Mouse (Mus musculus): ENCODE data around the gene B430305J03Rik. TPM values are rescaled to one million over a fixed set of nuclear protein-coding genes. Genes with fewer than 3 reads are reported as not detected.

Gene B430305J03Rik
- total RNA-seq, 1 experiment = 3.2 TPM

GRCm38 (mm10) chr3:61361338-61361737 is 4.4 kb downstream of the B430305J03Rik start, which contains the start of gene Rap2b:
Gene Rap2b, plus strand, starts transcription at chr3:61361638.
- no peak within 1 kb of the TSS; the same call in 1 of the 2 replicates for H3K9ac ChIP-seq (ENCODE audit: insufficient read depth, low read depth, low read length, poor library complexity, severe bottlenecking)
- H3K4me3 ChIP-seq (ENCODE audit: insufficient read depth in 1 of 2, low read depth in 1 of 2, low read length in 2 of 2, poor library complexity in 1 of 2, severe bottlenecking in 1 of 2) = peak within 1 kb of the TSS in 1 of 2 experiments; percentile 70; a peak in 3 of 4 replicates
- no peak for DNase-seq (ENCODE audit: low read depth, low spot score)
- H3K9me3 ChIP-seq (ENCODE audit: control insufficient read depth, insufficient read depth, low read depth, low read length) = no peaks in the 10 kb centered on the region
- in situ Hi-C loops (cut with MboI; ENCODE audit: low sequenced_read_pairs in 2 of 2, unreplicated experiment in 2 of 2) = no loop called here
- no peaks in the 10 kb centered on the region for H3K36me3 ChIP-seq (ENCODE audit: control insufficient read depth, insufficient read depth, low read length, poor library complexity, severe bottlenecking)
- TF ChIP-seq HCFC1 (IDR thresholded peaks at IDR 0.05; ENCODE audit: borderline replicate concordance, insufficient read depth, low read length) = no peak
- no peak for TF ChIP-seq MAFK (IDR thresholded peaks at IDR 0.05; ENCODE audit: insufficient read depth, low read depth, low read length)
- no peak for TF ChIP-seq ZNF384 (IDR thresholded peaks at IDR 0.05; ENCODE audit: low read depth, low read length)
- TF ChIP-seq CHD2 (IDR thresholded peaks at IDR 0.05; ENCODE audit: low read depth, low read length) = no peak
- TF ChIP-seq ZC3H11A (IDR thresholded peaks at IDR 0.05; ENCODE audit: borderline replicate concordance, low read depth, low read length) = no peak
- peaks cover 0 to 2% of the 10 kb centered on the region in 2 experiments; a peak in 1 of 4 replicates for H3K4me1 ChIP-seq (ENCODE audit: control insufficient read depth in 2 of 2, insufficient read depth in 2 of 2, low read length in 2 of 2, poor library complexity in 1 of 2)
- peak within 1 kb of the TSS; percentile 93; the same call in 1 of the 2 replicates for H3K27ac ChIP-seq (ENCODE audit: insufficient read depth, low read depth, low read length, poor library complexity, severe bottlenecking)

- no peak for DNase-seq (ENCODE audit: low read depth, low spot score)
- no peak for TF ChIP-seq ZC3H11A (IDR thresholded peaks at IDR 0.05; ENCODE audit: borderline replicate concordance, low read depth, low read length)
- no peak for TF ChIP-seq CHD2 (IDR thresholded peaks at IDR 0.05; ENCODE audit: low read depth, low read length)
- TF ChIP-seq HCFC1 (IDR thresholded peaks at IDR 0.05; ENCODE audit: borderline replicate concordance, insufficient read depth, low read length) = no peak
- no peak for TF ChIP-seq MAFK (IDR thresholded peaks at IDR 0.05; ENCODE audit: insufficient read depth, low read depth, low read length)
- TF ChIP-seq ZNF384 (IDR thresholded peaks at IDR 0.05; ENCODE audit: low read depth, low read length) = no peak
- Histone ChIP-seq H3K4me3 (ENCODE audit: insufficient read depth in 1 of 2, low read depth in 1 of 2, low read length in 2 of 2, poor library complexity in 1 of 2, severe bottlenecking in 1 of 2) (no peak overlapping the region), H3K9ac (ENCODE audit: insufficient read depth, low read depth, low read length, poor library complexity, severe bottlenecking) (no peak overlapping the region), H3K4me1 (ENCODE audit: control insufficient read depth in 2 of 2, insufficient read depth in 2 of 2, low read length in 2 of 2, poor library complexity in 1 of 2) (peaks cover 0 to 2% of the 10 kb centered on the region in 2 experiments; a peak in 1 of 4 replicates), H3K27ac (ENCODE audit: insufficient read depth, low read depth, low read length, poor library complexity, severe bottlenecking) (no peak overlapping the region), H3K36me3 (ENCODE audit: control insufficient read depth, insufficient read depth, low read length, poor library complexity, severe bottlenecking) (no peaks in the 10 kb centered on the region), H3K9me3 (ENCODE audit: control insufficient read depth, insufficient read depth, low read depth, low read length) (no peaks in the 10 kb centered on the region)
- in situ Hi-C loops (cut with MboI; ENCODE audit: low sequenced_read_pairs in 2 of 2, unreplicated experiment in 2 of 2) = no loop called here
Observed at GRCm38 (mm10) chr3:61358756-61359293, 6.9 kb downstream of the B430305J03Rik start.

GRCm38 (mm10) chr3:61358107-61358506 is 7.6 kb downstream of the B430305J03Rik start:
- Histone ChIP-seq H3K9ac (ENCODE audit: insufficient read depth, low read depth, low read length, poor library complexity, severe bottlenecking) (no peak overlapping the region), H3K36me3 (ENCODE audit: control insufficient read depth, insufficient read depth, low read length, poor library complexity, severe bottlenecking) (no peaks in the 10 kb centered on the region), H3K4me3 (ENCODE audit: insufficient read depth in 1 of 2, low read depth in 1 of 2, low read length in 2 of 2, poor library complexity in 1 of 2, severe bottlenecking in 1 of 2) (no peak overlapping the region), H3K9me3 (ENCODE audit: control insufficient read depth, insufficient read depth, low read depth, low read length) (no peaks in the 10 kb centered on the region), H3K4me1 (ENCODE audit: control insufficient read depth in 2 of 2, insufficient read depth in 2 of 2, low read length in 2 of 2, poor library complexity in 1 of 2) (peaks cover 0 to 2% of the 10 kb centered on the region in 2 experiments; a peak in 1 of 4 replicates), H3K27ac (ENCODE audit: insufficient read depth, low read depth, low read length, poor library complexity, severe bottlenecking) (no peak overlapping the region)
- DNase-seq (ENCODE audit: low read depth, low spot score) = no peak
- in situ Hi-C loops (cut with MboI; ENCODE audit: low sequenced_read_pairs in 2 of 2, unreplicated experiment in 2 of 2) = no loop called here
- no peak for TF ChIP-seq CHD2 (IDR thresholded peaks at IDR 0.05; ENCODE audit: low read depth, low read length)
- no peak for TF ChIP-seq ZC3H11A (IDR thresholded peaks at IDR 0.05; ENCODE audit: borderline replicate concordance, low read depth, low read length)
- TF ChIP-seq HCFC1 (IDR thresholded peaks at IDR 0.05; ENCODE audit: borderline replicate concordance, insufficient read depth, low read length) = no peak
- TF ChIP-seq ZNF384 (IDR thresholded peaks at IDR 0.05; ENCODE audit: low read depth, low read length) = no peak
- no peak for TF ChIP-seq MAFK (IDR thresholded peaks at IDR 0.05; ENCODE audit: insufficient read depth, low read depth, low read length)

GRCm38 (mm10) chr3:61355464-61355863 is 10.3 kb downstream of the B430305J03Rik start:
- Histone ChIP-seq H3K4me1 (ENCODE audit: control insufficient read depth in 2 of 2, insufficient read depth in 2 of 2, low read length in 2 of 2, poor library complexity in 1 of 2) (no peaks in the 10 kb centered on the region), H3K27ac (ENCODE audit: insufficient read depth, low read depth, low read length, poor library complexity, severe bottlenecking) (no peak overlapping the region), H3K4me3 (ENCODE audit: insufficient read depth in 1 of 2, low read depth in 1 of 2, low read length in 2 of 2, poor library complexity in 1 of 2, severe bottlenecking in 1 of 2) (no peak overlapping the region), H3K9me3 (ENCODE audit: control insufficient read depth, insufficient read depth, low read depth, low read length) (no peaks in the 10 kb centered on the region), H3K9ac (ENCODE audit: insufficient read depth, low read depth, low read length, poor library complexity, severe bottlenecking) (no peak overlapping the region), H3K36me3 (ENCODE audit: control insufficient read depth, insufficient read depth, low read length, poor library complexity, severe bottlenecking) (no peaks in the 10 kb centered on the region)
- in situ Hi-C loops (cut with MboI; ENCODE audit: low sequenced_read_pairs in 2 of 2, unreplicated experiment in 2 of 2) = no loop called here
- no peak for TF ChIP-seq ZC3H11A (IDR thresholded peaks at IDR 0.05; ENCODE audit: borderline replicate concordance, low read depth, low read length)
- TF ChIP-seq CHD2 (IDR thresholded peaks at IDR 0.05; ENCODE audit: low read depth, low read length) = no peak
- no peak for TF ChIP-seq HCFC1 (IDR thresholded peaks at IDR 0.05; ENCODE audit: borderline replicate concordance, insufficient read depth, low read length)
- no peak for TF ChIP-seq MAFK (IDR thresholded peaks at IDR 0.05; ENCODE audit: insufficient read depth, low read depth, low read length)
- no peak for TF ChIP-seq ZNF384 (IDR thresholded peaks at IDR 0.05; ENCODE audit: low read depth, low read length)
- no peak for DNase-seq (ENCODE audit: low read depth, low spot score)

All from ES-E14 (cell line).